Comparison of ENCODE assay signal across 7 mouse cellular contexts in genomic region chr6:108306910-108307584, GRCm38 (mm10).
A peak's percentile ranks its signal among the peaks of the same experiment; 100 is the strongest.
DNase-seq lines count a peak whose midpoint lies in the region.

No protein-coding gene starts in this region.

- peak; percentile 40 for DNase-seq in 3134 (ENCODE audit: extremely low read depth, insufficient read length, low spot score)
- DNase-seq in CD4-positive, CD25-positive, alpha-beta regulatory T cell, adult 2 months (ENCODE audit: low read depth, low spot score) = peak; percentile 51
- peak; percentile 72 for DNase-seq in induced T-regulatory cell, adult 2 months (ENCODE audit: low read depth)
- DNase-seq in lung, postnatal 10 days = peak; percentile 39
- DNase-seq in frontal cortex, postnatal 14 days (ENCODE audit: low spot score in 2 of 2) = no peak
- no peak for DNase-seq in cerebellum, postnatal 10 days
- DNase-seq in cerebellum, postnatal 25 days = no peak

Comparison
In these comparisons a context has a peak if more than half of its experiments do, and no peak if none do; other contexts are left out.
1. DNase-seq: peak in 3134 (single experiment), CD4-positive, CD25-positive, alpha-beta regulatory T cell, adult 2 months (single experiment), induced T-regulatory cell, adult 2 months (single experiment) and lung, postnatal 10 days (single experiment); none in frontal cortex, postnatal 14 days (0 of 2), cerebellum, postnatal 10 days (0 of 2) and cerebellum, postnatal 25 days (0 of 2).